Mouse (Mus musculus) testis, adult 2 months (tissue): ENCODE data around the gene Dcps.

Source experiments
- CTCF ChIP-seq: fragments of 200-500 bp; IDR thresholded peaks from 2 replicates; pipeline ENCODE4 v1.5.1; 2012; ENCODE audit warnings: low read depth, mild to moderate bottlenecking, inconsistent platforms, low read length, moderate library complexity; ENCODE audit not compliant: control insufficient read depth, insufficient read depth, insufficient replicate concordance
- POLR2A ChIP-seq: fragments of 200-500 bp; IDR thresholded peaks from 2 replicates; pipeline ENCODE4 v1.6.1; 2012; ENCODE audit warnings: low read depth, mild to moderate bottlenecking, inconsistent platforms, low read length, moderate library complexity; ENCODE audit not compliant: control insufficient read depth

GRCm38 (mm10) chr9:35210542-35211474, 34.9 kb upstream of the Dcps start, which contains the start of gene Foxred1:
- no peak for TF ChIP-seq CTCF
- peak; percentile 90 for TF ChIP-seq POLR2A
